9 mouse cellular contexts compared by ENCODE assay signal in genomic region chr2:75777040-75777451, GRCm38 (mm10). TPM values are rescaled to one million over a fixed set of nuclear protein-coding genes. Genes with fewer than 3 reads are reported as not detected.
DNase-seq lines count a peak whose midpoint lies in the region; ATAC-seq and TF ChIP-seq lines count a peak whose summit lies in the region.
"Had no signal": no experiment of that assay in that cellular context is flagged by ENCODE, and none has a peak within 500 bp of the region (broad histone marks: within the 10 kb centered on the region; RNA-seq: fewer than 3 reads in every experiment).

No protein-coding gene starts in this region.

- no peak for TF ChIP-seq POLR2A in small intestine, adult 2 months (IDR thresholded peaks at IDR 0.05; ENCODE audit: low read depth, low read length)

- 15% methylated on average over 5 of the region's 6 CpGs for WGBS in forebrain, embryonic 10.5 days
- 21% methylated on average over 5 of the region's 6 CpGs for WGBS in forebrain, embryonic 15.5 days
- 9% methylated on average over 5 of the region's 6 CpGs for WGBS in intestine, postnatal 0 days
- WGBS in lung, embryonic 14.5 days = 9% methylated on average over 4 of the region's 6 CpGs
- 5% methylated on average over 5 of the region's 6 CpGs for WGBS in small intestine, adult 2 months

- DNase-seq in forebrain, embryonic 10.5 days (ENCODE audit: extremely low spot score, low spot score) = no peak
- DNase-seq in adrenal gland, adult 8-10 months = peak; percentile 30
- DNase-seq in heart, adult 8-10 months (ENCODE audit: low spot score) = peak; percentile 58
- DNase-seq in lung, embryonic 14.5 days = peak; percentile 79
- DNase-seq in layer of hippocampus, postnatal 10 days (ENCODE audit: low spot score in 2 of 2) = no peak

- H3K4me1 ChIP-seq in forebrain, embryonic 10.5 days = peaks cover 36% of the 10 kb centered on the region
- 0 out of 2 replicates have a peak, but pooled peaks cover 8% of the 10 kb centered on the region for H3K4me1 ChIP-seq in forebrain, embryonic 15.5 days
- 0 out of 2 replicates have a peak, but pooled peaks cover 4% of the 10 kb centered on the region for H3K4me1 ChIP-seq in intestine, postnatal 0 days (replicated peaks; ENCODE audit: control insufficient read depth, insufficient read depth, low read length)
- peaks cover 9% of the 10 kb centered on the region; the same call in 1 of the 2 replicates for H3K4me1 ChIP-seq in lung, embryonic 14.5 days (ENCODE audit: insufficient read depth)
- H3K4me1 ChIP-seq in small intestine, adult 2 months (ENCODE audit: control insufficient read depth, insufficient read depth, insufficient read length, low read length) = peaks cover 30% of the 10 kb centered on the region; the same call in 1 of the 2 replicates

- H3K9ac ChIP-seq in forebrain, embryonic 15.5 days (replicated peaks) = no peak overlapping the region
- H3K9ac ChIP-seq in intestine, postnatal 0 days (ENCODE audit: low read depth, low read length) = no peak overlapping the region
- peak overlapping the region; percentile 27; the same call in 1 of the 2 replicates for H3K9ac ChIP-seq in lung, embryonic 14.5 days

- H3K27ac ChIP-seq in forebrain, embryonic 10.5 days = peak overlapping the region; percentile 25; the same call in 1 of the 2 replicates
- H3K27ac ChIP-seq in forebrain, embryonic 15.5 days (replicated peaks) = no peak overlapping the region
- no peak overlapping the region for H3K27ac ChIP-seq in intestine, postnatal 0 days (ENCODE audit: low read depth, low read length)
- peak overlapping the region; percentile 85 for H3K27ac ChIP-seq in lung, embryonic 14.5 days (ENCODE audit: low read depth)
- H3K27ac ChIP-seq in small intestine, adult 2 months (ENCODE audit: insufficient read depth, low read depth, low read length) = peak overlapping the region; percentile 7

- TF ChIP-seq CTCF in intestine, postnatal 0 days (IDR thresholded peaks at IDR 0.05; ENCODE audit: low read depth) = no peak
- no peak for TF ChIP-seq CTCF in lung, embryonic 14.5 days (IDR thresholded peaks at IDR 0.05; ENCODE audit: low read depth)
- 0 out of 2 replicates have a peak, but pooled peaks have one; percentile 6 for TF ChIP-seq CTCF in small intestine, adult 2 months (IDR thresholded peaks at IDR 0.05; ENCODE audit: extremely low read depth, insufficient read length, insufficient replicate concordance, low read depth, low read length)

- H3K9me3 ChIP-seq in forebrain, embryonic 10.5 days = no peaks in the 10 kb centered on the region
- H3K9me3 ChIP-seq in forebrain, embryonic 15.5 days = no peaks in the 10 kb centered on the region
- H3K9me3 ChIP-seq in intestine, postnatal 0 days (ENCODE audit: control insufficient read depth) = no peaks in the 10 kb centered on the region
- H3K9me3 ChIP-seq in lung, embryonic 14.5 days (ENCODE audit: low read depth, low read length) = no peaks in the 10 kb centered on the region

- no peaks in the 10 kb centered on the region; the same call in 1 of the 2 replicates for H3K27me3 ChIP-seq in forebrain, embryonic 10.5 days (ENCODE audit: poor library complexity, severe bottlenecking)
- no peaks in the 10 kb centered on the region; the same call in 1 of the 2 replicates for H3K27me3 ChIP-seq in forebrain, embryonic 15.5 days
- no peaks in the 10 kb centered on the region for H3K27me3 ChIP-seq in intestine, postnatal 0 days (replicated peaks; ENCODE audit: control insufficient read depth, insufficient read depth, low read length)
- H3K27me3 ChIP-seq in lung, embryonic 14.5 days (ENCODE audit: insufficient read depth, low read length) = no peaks in the 10 kb centered on the region
- H3K27me3 ChIP-seq in small intestine, adult 2 months (ENCODE audit: control insufficient read depth, insufficient read depth, low read length) = no peaks in the 10 kb centered on the region
- H3K27me3 ChIP-seq: Patski had no signal

- no peak; the same call in 1 of the 2 replicates for ATAC-seq in forebrain, embryonic 15.5 days (replicated peaks)
- no peak for ATAC-seq in intestine, postnatal 0 days
- peak; percentile 60 for ATAC-seq in lung, embryonic 14.5 days (ENCODE audit: insufficient read depth)
- ATAC-seq: Patski had no signal

- no peaks in the 10 kb centered on the region for H3K36me3 ChIP-seq in forebrain, embryonic 10.5 days (replicated peaks)
- no peaks in the 10 kb centered on the region for H3K36me3 ChIP-seq in forebrain, embryonic 15.5 days
- H3K36me3 ChIP-seq in intestine, postnatal 0 days (ENCODE audit: control insufficient read depth, insufficient read depth) = no peaks in the 10 kb centered on the region
- H3K36me3 ChIP-seq in lung, embryonic 14.5 days (ENCODE audit: insufficient read depth) = no peaks in the 10 kb centered on the region
- no peaks in the 10 kb centered on the region for H3K36me3 ChIP-seq in small intestine, adult 2 months (ENCODE audit: control insufficient read depth, insufficient read depth, low read length)

- H3K4me2 ChIP-seq in forebrain, embryonic 15.5 days (replicated peaks) = no peak overlapping the region
- H3K4me2 ChIP-seq in intestine, postnatal 0 days (replicated peaks; ENCODE audit: low read depth) = peak overlapping the region; percentile 61
- peak overlapping the region; percentile 57 for H3K4me2 ChIP-seq in lung, embryonic 14.5 days

- peak overlapping the region; percentile 24; the same call in 1 of the 2 replicates for H3K4me3 ChIP-seq in forebrain, embryonic 10.5 days
- H3K4me3 ChIP-seq in forebrain, embryonic 15.5 days = no peak overlapping the region
- peak overlapping the region; percentile 21; the same call in 1 of the 2 replicates for H3K4me3 ChIP-seq in intestine, postnatal 0 days (ENCODE audit: low read depth, low read length)
- peak overlapping the region; percentile 14; the same call in 1 of the 2 replicates for H3K4me3 ChIP-seq in lung, embryonic 14.5 days (ENCODE audit: low read depth, low read length)
- peak overlapping the region; percentile 40 for H3K4me3 ChIP-seq in small intestine, adult 2 months (ENCODE audit: low read depth, low read length)

RNA-seq across cellular contexts. Expression of gene Agps, which starts 54.9 kb away (rescaled TPM):
- polyA plus RNA-seq in forebrain, embryonic 10.5 days (2016; fragmentation: Nextera tagmentation; extraction: Ambion mirVana) = 41.4 and 43.4 TPM in 2 replicates
- polyA plus RNA-seq in forebrain, embryonic 15.5 days (2015; fragmentation: Nextera tagmentation; extraction: Ambion mirVana) = 25.2 and 25.8 TPM in 2 replicates
- total RNA-seq in adrenal gland, adult 8-10 months (2022) = 10 to 100 TPM; 36.7 to 39.1 (median 39.1) TPM
- 10 to 100 TPM; 26.4 to 32.0 (median 27.2) TPM for total RNA-seq in heart, adult 8-10 months (2022)
- polyA plus RNA-seq in intestine, postnatal 0 days (2015; fragmentation: Nextera tagmentation; extraction: Ambion mirVana) = 6.5 and 8.6 TPM in 2 replicates
- 47.9 and 55.7 TPM in 2 replicates for polyA plus RNA-seq in lung, embryonic 14.5 days (2014; fragmentation: Nextera tagmentation; extraction: Ambion mirVana)
- 2.1 and 3.2 TPM in 2 replicates for polyA plus RNA-seq in small intestine, adult 2 months (2012; rRNA removed)
- 10 to 100 TPM; 58.4 to 58.7 TPM for total RNA-seq in layer of hippocampus, postnatal 10 days (2021)

Comparison
In these comparisons a context has a peak if more than half of its experiments do, and no peak if none do; other contexts are left out.
1. H3K27ac ChIP-seq: peak in forebrain, embryonic 10.5 days (single experiment), lung, embryonic 14.5 days (single experiment) and small intestine, adult 2 months (single experiment); none in forebrain, embryonic 15.5 days (single experiment) and intestine, postnatal 0 days (single experiment).
2. DNase-seq: peak in adrenal gland, adult 8-10 months (single experiment), heart, adult 8-10 months (single experiment) and lung, embryonic 14.5 days (single experiment); none in forebrain, embryonic 10.5 days (single experiment) and layer of hippocampus, postnatal 10 days (0 of 2).